Mouse (Mus musculus) thymus, adult 2 months (tissue): ENCODE measurements around the gene Castor1. TPM values are rescaled to one million over a fixed set of nuclear protein-coding genes. Genes with fewer than 3 reads are reported as not detected.

Experiments
- DNase-seq: peaks from one replicate; pipeline ENCODE4 v3.0.0; 2021
- H3K27ac ChIP-seq: fragments of 200-500 bp; 2 replicates; pipeline ENCODE4 v1.5.1; 2012; ENCODE audit warnings: low read length, control low read depth; ENCODE audit not compliant: control insufficient read depth, insufficient read depth
- H3K27me3 ChIP-seq: fragments of 200-500 bp; 2 replicates; pipeline ENCODE4 v1.6.1; 2012; ENCODE audit warnings: mild to moderate bottlenecking, low read length, moderate library complexity, mixed read lengths; ENCODE audit not compliant: control insufficient read depth, insufficient read depth
- H3K36me3 ChIP-seq: fragments of 200-500 bp; 2 replicates; pipeline ENCODE4 v1.6.1; 2012; ENCODE audit warnings: mild to moderate bottlenecking, low read length, moderate library complexity; ENCODE audit not compliant: control insufficient read depth, insufficient read depth
- H3K4me1 ChIP-seq: fragments of 200-500 bp; replicated peaks from 2 replicates; pipeline ENCODE4 v1.6.1; 2012; ENCODE audit warnings: low read length; ENCODE audit not compliant: control insufficient read depth, insufficient read depth
- H3K4me3 ChIP-seq: fragments of 200-500 bp; 2 replicates; pipeline ENCODE4 v1.5.1; 2012; ENCODE audit warnings: mild to moderate bottlenecking, low read length, control low read depth, moderate library complexity; ENCODE audit not compliant: control insufficient read depth, insufficient read depth
- CTCF ChIP-seq: fragments of 200-500 bp; IDR thresholded peaks from 2 replicates; pipeline ENCODE4 v1.5.1; 2012; ENCODE audit warnings: mild to moderate bottlenecking, control low read depth, low read length, moderate library complexity, borderline replicate concordance; ENCODE audit not compliant: control insufficient read depth, poor library complexity, insufficient read depth; ENCODE audit errors: extremely low read depth
- POLR2A ChIP-seq: fragments of 200-500 bp; IDR thresholded peaks from 2 replicates; pipeline ENCODE4 v1.6.1; 2012; ENCODE audit warnings: mild to moderate bottlenecking, low read length, control low read depth, moderate library complexity; ENCODE audit not compliant: control insufficient read depth, poor library complexity, insufficient read depth; ENCODE audit errors: extremely low read depth
- WGBS: fragments of 180-500 bp; shearing (Covaris S2); methylation state at CpG from one replicate; pipeline ENCODE4 v1.1.7; 2018; 5-methylcytosine and 5-hydroxymethylcytosine counted together
- polyA plus RNA-seq: library from polyadenylated mRNA; depleted of rRNA; stranded (reverse); fragments of >200 nt; gene quantifications from 2 replicates; pipeline ENCODE4 v1.2.3, GENCODE M21; 2012; rRNA removed

Gene Castor1
- polyA plus RNA-seq, 1 experiment = 34.5 TPM

DNA sequence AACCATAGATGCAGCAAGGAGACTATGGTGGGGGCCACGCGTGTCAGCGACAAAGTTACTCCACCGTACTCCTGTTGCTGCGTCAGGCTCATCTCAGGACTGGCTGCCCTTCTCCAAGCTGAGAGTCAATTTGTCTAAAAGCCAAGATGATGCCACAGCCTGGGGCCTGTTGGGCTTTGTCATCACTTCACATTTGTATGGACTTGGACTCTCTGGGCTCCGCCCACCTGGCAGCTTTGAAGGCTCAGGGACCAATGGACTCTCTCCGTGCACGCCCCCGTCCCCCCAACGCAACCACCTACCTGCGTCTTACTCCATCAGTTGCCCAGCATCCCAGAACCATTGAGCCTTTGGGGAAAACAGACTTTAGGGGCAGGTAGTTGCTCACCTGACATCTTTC is 53.5 kb downstream of the Castor1 start:
- Histone ChIP-seq H3K4me1 (peaks cover 20% of the 10 kb centered on the region), H3K27me3 (peaks cover 2% of the 10 kb centered on the region; the same call in 1 of the 2 replicates), H3K27ac (no peak overlapping the region), H3K36me3 (no peaks in the 10 kb centered on the region), H3K4me3 (no peak overlapping the region)
- no peak for DNase-seq
- 96% methylated on average over 11 of the region's 11 CpGs for WGBS
- no peak for TF ChIP-seq CTCF
- no peak for TF ChIP-seq POLR2A

Other genes starting within 250 kb of the Castor1 start
- gene 4930556J24Rik, start 241.4 kb upstream of the Castor1 start, polyA plus RNA-seq = not detected in 2 replicates
- 1.7 and 2.1 TPM in 2 replicates for gene Gal3st1, start 234.6 kb upstream of the Castor1 start, polyA plus RNA-seq
- 0.44 and 0.85 TPM in 2 replicates for gene Sec14l4, start 186.8 kb upstream of the Castor1 start, polyA plus RNA-seq
- 0.49 and 0.52 TPM in 2 replicates for gene Sec14l3, start 153.4 kb upstream of the Castor1 start, polyA plus RNA-seq
- 7.0 and 11.6 TPM in 2 replicates for gene Mtfp1, start 122.8 kb upstream of the Castor1 start, polyA plus RNA-seq
- gene Sec14l2, start 94.8 kb upstream of the Castor1 start, polyA plus RNA-seq = 0.42 and 1.1 TPM in 2 replicates
- 27.0 and 29.4 TPM in 2 replicates for gene Rnf215, start 83.0 kb upstream of the Castor1 start, polyA plus RNA-seq
- gene Ccdc157, start 57.9 kb upstream of the Castor1 start, polyA plus RNA-seq = 5.4 and 7.8 TPM in 2 replicates
- gene Sf3a1, start 57.9 kb upstream of the Castor1 start, polyA plus RNA-seq = 79.9 and 91.6 TPM in 2 replicates
- 98.1 and 112 TPM in 2 replicates for gene Tbc1d10a, start 31.4 kb upstream of the Castor1 start, polyA plus RNA-seq
- 5.3 and 5.8 TPM in 2 replicates for gene Osm, start 18.2 kb downstream of the Castor1 start, polyA plus RNA-seq
- 1.7 and 2.2 TPM in 2 replicates for gene Lif, start 39.3 kb downstream of the Castor1 start, polyA plus RNA-seq
- 0.10 and 0.28 TPM in 2 replicates for gene Hormad2, start 222.9 kb downstream of the Castor1 start, polyA plus RNA-seq